Mouse (Mus musculus) MEL (cell line): ENCODE data around the gene Ndufa7. TPM values are rescaled to one million over a fixed set of nuclear protein-coding genes. Genes with fewer than 3 reads are reported as not detected.

Experiments
- DNase-seq: peaks from one replicate; pipeline ENCODE4 v3.0.0; 2011; ENCODE audit warnings: low read depth, low spot score
- H3K27ac ChIP-seq: 2 replicates; pipeline ENCODE4 v1.5.1; 2012; ENCODE audit warnings: low read depth, mild to moderate bottlenecking, control low read depth, low read length, moderate library complexity; ENCODE audit not compliant: control insufficient read depth
- H3K27me3 ChIP-seq, 2 experiments: fragments of 150-350 bp in 1 of 2; sonication (generic) in 1 of 2; 2 replicates each; pipeline ENCODE4 v1.6.1; 2012; ENCODE audit warnings: low read length in 2 of 2, mild to moderate bottlenecking in 2 of 2, improper control_type of control experiment in 1 of 2, moderate library complexity in 1 of 2; ENCODE audit not compliant: insufficient read depth in 2 of 2, control insufficient read depth in 1 of 2
- H3K36me3 ChIP-seq, 2 experiments: 2 replicates each; pipeline ENCODE4 v1.6.1; 2012 to 2014; ENCODE audit warnings: low read length in 2 of 2, improper control_type of control experiment in 1 of 2, inconsistent platforms in 1 of 2, mild to moderate bottlenecking in 1 of 2; ENCODE audit not compliant: insufficient read depth in 2 of 2, control insufficient read depth in 1 of 2
- H3K4me1 ChIP-seq, 2 experiments: fragments of 150-350 bp in 1 of 2; sonication (generic) in 1 of 2; 2 replicates each; pipeline ENCODE4 v1.6.1; 2012; ENCODE audit warnings: low read length in 2 of 2, improper control_type of control experiment in 1 of 2, mild to moderate bottlenecking in 1 of 2; ENCODE audit not compliant: insufficient read depth in 2 of 2, control insufficient read depth in 1 of 2
- H3K4me3 ChIP-seq, 2 experiments: fragments of 150-350 bp in 1 of 2; sonication (generic) in 1 of 2; 2 replicates each; pipeline ENCODE4 v1.5.1; 2012; ENCODE audit warnings: low read depth in 2 of 2, low read length in 2 of 2, mild to moderate bottlenecking in 2 of 2, moderate library complexity in 2 of 2, control low read depth in 1 of 2, improper control_type of control experiment in 1 of 2; ENCODE audit not compliant: control insufficient read depth in 1 of 2, insufficient read depth in 1 of 2
- H3K79me2 ChIP-seq: 2 replicates; pipeline ENCODE4 v1.6.1; 2012; ENCODE audit warnings: mild to moderate bottlenecking, low read length, moderate library complexity; ENCODE audit not compliant: control insufficient read depth, poor library complexity, insufficient read depth
- H3K9ac ChIP-seq: 2 replicates; pipeline ENCODE4 v1.6.1; 2012; ENCODE audit warnings: low read depth, mild to moderate bottlenecking, control low read depth, low read length, moderate library complexity; ENCODE audit not compliant: control insufficient read depth, poor library complexity, severe bottlenecking
- H3K9me3 ChIP-seq: fragments of 150-350 bp; sonication (generic); replicated peaks from 2 replicates; pipeline ENCODE4 v1.6.1; 2012; ENCODE audit warnings: mild to moderate bottlenecking, low read length, improper control_type of control experiment, moderate library complexity; ENCODE audit not compliant: insufficient read depth
- BHLHE40 ChIP-seq: IDR thresholded peaks from 2 replicates; pipeline ENCODE4 v1.6.1; 2012; ENCODE audit warnings: low read depth, mild to moderate bottlenecking, inconsistent platforms, low read length, improper control_type of control experiment, borderline replicate concordance
- CTCF ChIP-seq, 3 experiments: IDR thresholded peaks in 2 of 3; conservative IDR thresholded peaks in 1 of 3; 2 replicates each; pipeline ENCODE4 v1.5.1; 2011 to 2012; ENCODE audit warnings: low read length in 3 of 3, low read depth in 2 of 3, mild to moderate bottlenecking in 2 of 3, improper control_type of control experiment in 1 of 3, inconsistent platforms in 1 of 3, mixed read lengths in 1 of 3, moderate library complexity in 1 of 3; ENCODE audit not compliant: control insufficient read depth in 1 of 3, insufficient read depth in 1 of 3, poor library complexity in 1 of 3, severe bottlenecking in 1 of 3
- E2F4 ChIP-seq: IDR thresholded peaks from 2 replicates; pipeline ENCODE4 v1.6.1; 2011; ENCODE audit warnings: low read depth, low read length, improper control_type of control experiment, borderline replicate concordance
- ETS1 ChIP-seq: IDR thresholded peaks from 2 replicates; pipeline ENCODE4 v1.6.1; 2012; ENCODE audit warnings: low read depth, mild to moderate bottlenecking, inconsistent platforms, low read length, improper control_type of control experiment, moderate library complexity
- GATA1 ChIP-seq: IDR thresholded peaks from 2 replicates; pipeline ENCODE4 v1.6.1; 2011; ENCODE audit warnings: low read depth, low read length, improper control_type of control experiment
- JUND ChIP-seq: IDR thresholded peaks from 2 replicates; pipeline ENCODE4 v1.6.1; 2011; ENCODE audit warnings: low read depth, mild to moderate bottlenecking, improper control_type of control experiment, low read length
- KAT2A ChIP-seq: conservative IDR thresholded peaks from 2 replicates; pipeline ENCODE4 v1.6.1; 2012; ENCODE audit warnings: low read depth, low read length, improper control_type of control experiment, inconsistent platforms
- MAFK ChIP-seq: IDR thresholded peaks from 2 replicates; pipeline ENCODE4 v1.6.1; 2011; ENCODE audit warnings: low read depth, mild to moderate bottlenecking, low read length, improper control_type of control experiment, borderline replicate concordance
- MEF2A ChIP-seq: IDR thresholded peaks from 2 replicates; pipeline ENCODE4 v1.6.1; 2014; ENCODE audit warnings: low read depth, mild to moderate bottlenecking, inconsistent platforms, low read length, improper control_type of control experiment; ENCODE audit not compliant: poor library complexity, insufficient replicate concordance, severe bottlenecking; ENCODE audit errors: extremely low read depth
- NELFE ChIP-seq: IDR thresholded peaks from 2 replicates; pipeline ENCODE4 v1.6.1; 2011; ENCODE audit warnings: low read depth, low read length, improper control_type of control experiment
- NRF1 ChIP-seq: IDR thresholded peaks from 2 replicates; pipeline ENCODE4 v1.6.1; 2014; ENCODE audit warnings: low read depth, mild to moderate bottlenecking, inconsistent platforms, low read length, improper control_type of control experiment, moderate library complexity; ENCODE audit not compliant: poor library complexity, insufficient read depth, severe bottlenecking
- POLR2AphosphoS2 ChIP-seq: IDR thresholded peaks from 2 replicates; pipeline ENCODE4 v1.6.1; 2011; ENCODE audit warnings: low read length, improper control_type of control experiment
- RAD21 ChIP-seq: IDR thresholded peaks from 2 replicates; pipeline ENCODE4 v1.6.1; 2011; ENCODE audit warnings: mild to moderate bottlenecking, low read depth, low read length, improper control_type of control experiment
- SMC3 ChIP-seq: IDR thresholded peaks from 2 replicates; pipeline ENCODE4 v1.6.1; 2011; ENCODE audit warnings: low read depth, low read length, improper control_type of control experiment
- UBTF ChIP-seq: IDR thresholded peaks from 2 replicates; pipeline ENCODE4 v1.6.1; 2012; ENCODE audit warnings: low read depth, mild to moderate bottlenecking, inconsistent platforms, low read length, improper control_type of control experiment, moderate library complexity, borderline replicate concordance; ENCODE audit not compliant: insufficient read depth
- ZC3H11A ChIP-seq: IDR thresholded peaks from 2 replicates; pipeline ENCODE4 v1.6.1; 2012; ENCODE audit warnings: low read depth, mild to moderate bottlenecking, inconsistent platforms, low read length, improper control_type of control experiment
- ZMIZ1 ChIP-seq: IDR thresholded peaks from 2 replicates; pipeline ENCODE4 v1.6.1; 2012; ENCODE audit warnings: low read depth, mild to moderate bottlenecking, inconsistent platforms, low read length, improper control_type of control experiment, moderate library complexity
- ZNF384 ChIP-seq: IDR thresholded peaks from 2 replicates; pipeline ENCODE4 v1.6.1; 2012; ENCODE audit warnings: low read depth, mild to moderate bottlenecking, inconsistent platforms, low read length, improper control_type of control experiment
- polyA plus RNA-seq, 2 experiments: library from polyadenylated mRNA; stranded (reverse) in 1 of 2; unstranded in 1 of 2; fragments of >175 nt in 1 of 2; fragments of >200 nt in 1 of 2; gene quantifications; 2 replicates each; pipeline versions ENCODE4 v1.2.1 to v1.2.4; 2012; ENCODE audit warnings: low replicate concordance in 2 of 2, low read depth in 1 of 2; ENCODE audit not compliant: insufficient read length in 2 of 2, insufficient read depth in 1 of 2, missing spikeins in 1 of 2
- total RNA-seq: library from RNA; depleted of rRNA; stranded (reverse); fragments of 300-350 nt; gene quantifications from 2 replicates; pipeline ENCODE4 v1.2.3, GENCODE M21; 2012

Ndufa7 gene
- total and polyA plus RNA-seq, 3 experiments, result 326 to 370 TPM; not detected in 1

- Histone ChIP-seq H3K36me3 (peaks cover 0 to 4% of the 10 kb centered on the region in 2 experiments; a peak in 2 of 4 replicates), H3K4me1 (peaks cover 0 to 18% of the 10 kb centered on the region in 2 experiments; a peak in 2 of 4 replicates), H3K9ac (no peak overlapping the region), H3K27me3 (no peaks in the 10 kb centered on the region; a peak in 1 of 4 replicates), H3K79me2 (no peaks in the 10 kb centered on the region; the same call in 1 of the 2 replicates), H3K9me3 (no peaks in the 10 kb centered on the region), H3K27ac (no peak overlapping the region), H3K4me3 (no peak overlapping the region)
- no peak for DNase-seq
- TF ChIP-seq POLR2AphosphoS2 (no peak), MAFK (no peak), ZMIZ1 (no peak), UBTF (no peak), NELFE (no peak), BHLHE40 (no peak), NRF1 (no peak)
These were observed 38.0 kb upstream of the Ndufa7 start for GRCm38 (mm10) chr17:33786375-33786774.

- H3K9ac ChIP-seq, result no peak overlapping the region
- no peak for DNase-seq
- H3K4me1 ChIP-seq, result peaks cover 0 to 12% of the 10 kb centered on the region in 2 experiments; a peak in 2 of 4 replicates
These were observed 35.6 kb upstream of the Ndufa7 start for GRCm38 (mm10) chr17:33788732-33789131.

GRCm38 (mm10) chr17:33798306-33798705 is 26.1 kb upstream of the Ndufa7 start:
- Histone ChIP-seq H3K27me3 (no peaks in the 10 kb centered on the region), H3K4me3 (no peak overlapping the region), H3K9ac (no peak overlapping the region), H3K4me1 (no peaks in the 10 kb centered on the region; a peak in 1 of 4 replicates), H3K36me3 (no peaks in the 10 kb centered on the region), H3K79me2 (no peaks in the 10 kb centered on the region), H3K27ac (no peak overlapping the region), H3K9me3 (no peaks in the 10 kb centered on the region)
- no peak for DNase-seq
- TF ChIP-seq MEF2A, result no peak
- no peak for TF ChIP-seq GATA1
- no peak for TF ChIP-seq UBTF
- TF ChIP-seq E2F4, result no peak
- no peak for TF ChIP-seq KAT2A
- TF ChIP-seq ZC3H11A, result peak; percentile 21; the same call in 1 of the 2 replicates
- no peak for TF ChIP-seq ZNF384
- no peak for TF ChIP-seq ETS1
- TF ChIP-seq MAFK, result no peak
- peak; percentile 48 for TF ChIP-seq SMC3
- peak; percentile 52 for TF ChIP-seq RAD21
- TF ChIP-seq CTCF (IDR thresholded peaks at IDR 0.05 in 2 of 3, conservative IDR thresholded peaks at IDR 0.05 in 1 of 3; ENCODE audit: control insufficient read depth in 1 of 3, insufficient read depth in 1 of 3, low read depth in 2 of 3, low read length in 3 of 3, poor library complexity in 1 of 3, severe bottlenecking in 1 of 3), result peak in 2 of 3 experiments; percentile 16 to 38; a peak in 3 of 6 replicates

More at GRCm38 (mm10) chr17:33788732-33789131, 35.6 kb upstream of the Ndufa7 start:
- Histone ChIP-seq H3K27me3 (no peaks in the 10 kb centered on the region; a peak in 1 of 4 replicates), H3K4me3 (no peak overlapping the region), H3K9me3 (no peaks in the 10 kb centered on the region), H3K27ac (no peak overlapping the region), H3K79me2 (no peaks in the 10 kb centered on the region), H3K36me3 (peaks cover 0 to 4% of the 10 kb centered on the region in 2 experiments; a peak in 2 of 4 replicates)
- TF ChIP-seq JUND, result no peak
- peak; percentile 49 for TF ChIP-seq GATA1
